Mouse (Mus musculus): ENCODE data around the gene Mus81. TPM values are rescaled to one million over a fixed set of nuclear protein-coding genes. Genes with fewer than 3 reads are reported as not detected.

Mus81 gene
- 35.6 and 36.3 TPM in 2 replicates for polyA plus RNA-seq (2015; fragmentation: Nextera tagmentation; extraction: Ambion mirVana)

DNA sequence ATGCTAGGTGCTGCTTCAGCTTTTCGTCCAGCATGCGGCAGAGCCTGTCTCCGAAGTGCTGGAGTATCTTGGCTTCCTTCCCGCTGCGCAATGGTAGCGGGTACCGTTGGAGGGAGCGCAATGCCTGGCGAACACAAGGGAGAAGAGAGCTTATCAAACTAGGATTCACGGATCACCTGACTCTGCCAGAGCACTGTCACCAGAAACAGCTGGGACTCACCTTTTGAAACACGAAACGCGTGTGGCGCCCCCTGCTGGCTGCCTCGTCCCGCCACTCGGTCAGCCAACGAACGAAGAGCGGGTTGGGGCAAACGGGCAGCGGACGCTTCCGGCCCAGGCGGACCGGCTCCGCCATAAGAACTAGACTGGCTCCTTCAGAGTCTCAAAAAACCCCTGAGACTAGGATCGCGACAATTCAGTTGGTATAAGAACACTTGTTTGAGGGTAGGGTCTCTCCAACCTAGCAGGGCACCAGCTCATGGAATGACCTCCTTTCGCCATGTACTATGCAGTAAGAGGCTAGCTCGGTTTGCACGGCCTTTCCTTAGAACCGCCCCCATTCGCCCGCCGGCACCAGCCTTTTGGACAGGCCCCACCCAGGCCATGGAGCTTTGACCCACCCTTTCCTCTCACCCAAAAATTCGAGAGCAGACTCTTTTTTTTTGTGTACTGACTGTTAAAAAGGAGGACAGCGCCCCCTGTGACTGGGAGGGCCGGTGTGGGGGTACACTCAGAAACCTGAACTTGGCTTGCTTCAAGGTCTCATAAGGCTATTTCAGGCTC lies at the start of gene Mus81:
TSS of gene Mus81 (minus strand) at position 635 of the 783 bp plus-strand sequence.
- Histone ChIP-seq H3K4me1 (peaks cover 30% of the 10 kb centered on the region), H3K27me3 (replicated peaks) (no peaks in the 10 kb centered on the region), H3K9me3 (no peaks in the 10 kb centered on the region), H3K27ac (peak within 1 kb of the TSS; percentile 100), H3K4me3 (replicated peaks) (peak within 1 kb of the TSS; percentile 63), H3K36me3 (peaks cover 25% of the 10 kb centered on the region), H3K9ac (peak within 1 kb of the TSS; percentile 58), H3K4me2 (peak within 1 kb of the TSS; percentile 90)
- under 1% methylated on average over 39 of the region's 39 CpGs for WGBS
- peak; percentile 76 for ATAC-seq (ENCODE audit: insufficient read depth, low FRiP score, low read depth)

DNA sequence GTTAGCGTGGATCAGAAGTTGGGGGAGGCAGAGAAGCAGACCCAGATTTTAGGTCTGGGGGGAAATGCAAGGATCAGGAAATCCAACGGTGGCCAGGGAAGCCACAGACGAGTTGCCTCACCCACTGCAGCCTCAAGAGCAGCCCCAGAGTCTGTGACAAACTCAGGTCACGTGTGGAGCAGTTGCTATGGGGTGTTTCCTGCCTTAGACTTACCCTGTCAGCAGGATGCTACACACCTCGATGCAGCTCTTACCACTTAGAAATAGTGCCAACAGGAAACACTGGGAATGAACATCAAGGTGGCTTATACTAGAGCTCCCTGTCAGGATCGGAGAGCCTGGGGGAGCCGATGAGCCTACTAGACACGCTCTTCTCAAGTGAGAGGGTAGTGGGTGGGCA lies 44.3 kb upstream of the Mus81 start:
- Histone ChIP-seq H3K4me1 (peaks cover 7% of the 10 kb centered on the region), H3K27me3 (replicated peaks) (no peaks in the 10 kb centered on the region), H3K9me3 (no peaks in the 10 kb centered on the region), H3K9ac (no peak overlapping the region), H3K27ac (no peak overlapping the region), H3K4me2 (no peak overlapping the region), H3K36me3 (no peaks in the 10 kb centered on the region), H3K4me3 (replicated peaks) (no peak overlapping the region)
- 63% methylated on average over 8 of the region's 8 CpGs for WGBS
- no peak for ATAC-seq (ENCODE audit: insufficient read depth, low FRiP score, low read depth)

DNA sequence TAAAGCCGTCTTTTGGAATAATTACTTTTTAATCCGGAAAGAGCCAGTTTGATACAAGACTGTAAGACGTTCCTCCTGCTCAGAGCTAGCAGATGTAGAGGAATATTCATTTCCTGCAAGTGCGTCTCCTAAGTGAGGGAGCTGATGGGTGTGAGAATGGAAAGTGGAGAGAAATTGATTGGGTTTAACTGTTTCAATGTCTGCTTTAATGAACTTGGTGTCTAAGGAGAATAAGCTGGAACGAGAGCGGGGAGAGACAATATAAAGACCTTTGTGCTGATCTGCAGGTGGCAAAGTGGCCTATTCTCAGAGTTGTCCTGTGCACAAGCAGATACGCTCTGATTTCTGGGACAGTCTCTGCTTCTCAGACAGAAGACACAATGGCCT lies 41.9 kb upstream of the Mus81 start:
- Histone ChIP-seq H3K4me1 (peaks cover 7% of the 10 kb centered on the region), H3K4me2 (peak overlapping the region; percentile 54; the same call in 1 of the 2 replicates), H3K4me3 (replicated peaks) (no peak overlapping the region; the same call in 1 of the 2 replicates), H3K9ac (no peak overlapping the region), H3K27ac (peak overlapping the region; percentile 95), H3K27me3 (replicated peaks) (no peaks in the 10 kb centered on the region), H3K9me3 (no peaks in the 10 kb centered on the region), H3K36me3 (no peaks in the 10 kb centered on the region)
- ATAC-seq (ENCODE audit: insufficient read depth, low FRiP score, low read depth) = no peak
- WGBS = 47% methylated on average over 7 of the region's 7 CpGs

DNA sequence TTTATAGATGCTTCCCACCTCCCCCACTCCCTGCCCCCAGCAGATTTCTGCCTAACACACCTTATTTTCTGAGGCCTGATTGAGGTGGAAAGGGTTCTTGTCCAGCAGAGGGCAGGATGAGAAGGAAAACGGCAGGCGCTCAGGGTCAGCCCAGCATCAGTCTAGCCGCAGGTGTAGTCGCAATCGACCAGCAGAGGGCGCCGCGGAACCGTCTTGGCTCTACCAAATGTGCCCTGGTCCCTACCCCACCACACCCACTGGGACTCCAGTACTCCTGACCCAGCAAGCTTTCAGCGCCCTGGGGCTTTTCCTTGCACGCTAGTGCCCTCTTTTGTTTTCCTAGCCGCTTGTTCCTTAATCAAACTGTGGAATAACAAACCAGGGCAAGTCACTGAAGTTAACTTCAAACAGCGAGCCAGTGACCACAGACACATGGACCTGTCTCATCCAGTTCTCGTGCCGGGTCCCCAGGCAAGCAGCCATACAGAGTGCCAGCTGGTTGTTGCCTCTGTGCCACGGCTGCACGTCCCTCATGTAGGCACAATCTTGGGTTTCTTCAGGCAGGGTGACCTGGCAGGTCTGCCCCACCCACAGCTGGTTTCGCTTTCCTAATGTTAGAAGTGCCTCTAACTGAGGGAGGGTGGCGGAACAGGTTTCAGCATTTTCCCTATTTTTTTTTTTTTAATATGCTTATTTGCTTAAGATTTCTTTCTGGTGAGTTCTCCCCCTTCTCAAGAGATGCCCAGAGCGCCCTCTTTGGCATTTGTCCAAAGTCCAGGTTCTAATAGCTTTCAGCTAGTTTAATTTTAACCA lies 41.3 kb upstream of the Mus81 start:
- H3K9ac ChIP-seq = no peak overlapping the region

DNA sequence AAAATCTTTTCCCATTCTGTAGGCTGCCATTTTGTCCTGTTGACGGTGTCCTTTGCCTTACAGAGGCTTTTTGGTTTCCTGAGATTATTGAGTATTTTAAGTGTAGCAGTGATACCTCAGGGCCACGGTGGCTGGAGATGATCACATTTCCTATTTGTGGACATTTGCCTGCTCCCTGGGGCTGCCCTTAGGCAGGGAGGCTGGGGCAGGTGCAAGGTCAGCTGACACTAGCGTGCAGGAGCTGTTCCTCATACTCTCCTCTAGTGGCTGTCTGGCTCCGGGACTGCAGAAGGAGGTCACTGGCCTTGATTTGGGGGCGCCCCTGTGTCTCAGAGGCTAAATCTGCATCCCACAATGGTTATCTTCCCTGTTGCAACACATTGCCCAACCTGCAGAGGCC lies 37.0 kb upstream of the Mus81 start:
- H3K4me3 ChIP-seq (replicated peaks) = no peak overlapping the region
- no peaks in the 10 kb centered on the region for H3K27me3 ChIP-seq (replicated peaks)
- no peak overlapping the region for H3K9ac ChIP-seq
- peaks cover 5% of the 10 kb centered on the region for H3K4me1 ChIP-seq
- no peak overlapping the region for H3K4me2 ChIP-seq
- WGBS = 74% methylated on average over 5 of the region's 5 CpGs
- no peaks in the 10 kb centered on the region for H3K36me3 ChIP-seq
- no peak for ATAC-seq (ENCODE audit: insufficient read depth, low FRiP score, low read depth)
- H3K27ac ChIP-seq = no peak overlapping the region
- H3K9me3 ChIP-seq = no peaks in the 10 kb centered on the region

More for the DNA sequence above, 41.3 kb upstream of the Mus81 start:
- WGBS = 15% methylated on average over 20 of the region's 20 CpGs
- peak overlapping the region; percentile 54 for H3K4me2 ChIP-seq
- peaks cover 7% of the 10 kb centered on the region for H3K4me1 ChIP-seq
- H3K27ac ChIP-seq = peak overlapping the region; percentile 95
- no peaks in the 10 kb centered on the region for H3K9me3 ChIP-seq
- no peaks in the 10 kb centered on the region for H3K36me3 ChIP-seq
- ATAC-seq (ENCODE audit: insufficient read depth, low FRiP score, low read depth) = peak; percentile 92
- H3K27me3 ChIP-seq (replicated peaks) = no peaks in the 10 kb centered on the region
- peak overlapping the region; percentile 24 for H3K4me3 ChIP-seq (replicated peaks)

DNA sequence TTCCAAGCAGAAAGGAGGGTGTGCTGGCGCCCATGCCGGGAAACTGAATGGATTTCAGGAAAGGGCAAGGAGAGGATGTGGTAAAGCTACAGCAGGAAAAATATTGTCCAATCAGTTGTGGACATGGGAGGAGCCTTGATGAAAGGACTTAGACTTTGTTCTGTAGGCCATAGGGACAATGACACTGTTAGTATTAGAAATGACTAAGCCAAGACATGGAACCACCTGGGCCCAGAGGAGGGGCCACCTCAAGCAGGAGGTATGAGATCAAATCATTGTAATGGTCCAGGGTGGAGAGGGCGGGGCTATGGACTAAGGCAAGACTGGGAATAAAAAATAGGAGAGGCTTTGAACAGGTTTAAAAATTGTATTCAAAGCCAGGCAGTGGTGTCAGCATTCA lies 30.5 kb upstream of the Mus81 start:
- no peak overlapping the region for H3K9ac ChIP-seq
- WGBS = 91% methylated on average over 3 of the region's 3 CpGs
- H3K4me1 ChIP-seq = no peaks in the 10 kb centered on the region
- no peak overlapping the region for H3K4me3 ChIP-seq (replicated peaks)
- no peak overlapping the region for H3K4me2 ChIP-seq
- H3K36me3 ChIP-seq = no peaks in the 10 kb centered on the region
- ATAC-seq (ENCODE audit: insufficient read depth, low FRiP score, low read depth) = no peak
- H3K27ac ChIP-seq = no peak overlapping the region
- H3K9me3 ChIP-seq = no peaks in the 10 kb centered on the region
- H3K27me3 ChIP-seq (replicated peaks) = no peaks in the 10 kb centered on the region

DNA sequence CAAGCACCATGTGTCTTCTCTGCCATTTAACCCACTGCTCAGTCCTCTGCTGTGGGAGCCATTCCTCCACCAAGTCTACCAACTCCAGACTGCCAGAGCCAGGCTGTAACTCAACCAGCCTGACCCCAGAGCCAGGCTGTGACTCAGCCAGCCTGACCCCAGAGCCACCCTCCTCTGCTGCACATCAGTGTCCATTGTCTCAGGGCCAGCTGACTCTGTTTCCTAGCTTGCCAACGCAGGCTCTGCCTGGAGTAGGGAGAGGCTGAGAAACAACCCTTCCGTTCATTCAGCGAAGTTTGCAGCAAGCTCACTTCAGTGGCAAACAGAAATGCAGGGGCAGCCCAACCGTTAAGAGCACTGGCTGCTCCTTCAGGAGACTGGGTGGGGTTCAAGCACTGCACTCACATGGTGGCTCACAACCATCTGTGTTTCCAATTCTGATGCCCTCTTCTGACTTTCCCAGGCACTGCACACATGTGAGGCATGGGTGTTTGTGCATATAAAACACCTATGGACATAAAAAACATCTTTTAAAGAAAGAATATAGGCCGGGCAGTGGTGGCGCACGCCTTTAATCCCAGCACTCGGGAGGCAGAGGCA lies 28.8 kb upstream of the Mus81 start:
- Histone ChIP-seq H3K27me3 (replicated peaks) (no peaks in the 10 kb centered on the region), H3K27ac (no peak overlapping the region), H3K4me2 (no peak overlapping the region), H3K4me3 (replicated peaks) (no peak overlapping the region), H3K9ac (no peak overlapping the region), H3K36me3 (no peaks in the 10 kb centered on the region), H3K4me1 (no peaks in the 10 kb centered on the region), H3K9me3 (no peaks in the 10 kb centered on the region)
- ATAC-seq (ENCODE audit: insufficient read depth, low FRiP score, low read depth) = no peak
- WGBS = 76% methylated on average over 8 of the region's 8 CpGs

DNA sequence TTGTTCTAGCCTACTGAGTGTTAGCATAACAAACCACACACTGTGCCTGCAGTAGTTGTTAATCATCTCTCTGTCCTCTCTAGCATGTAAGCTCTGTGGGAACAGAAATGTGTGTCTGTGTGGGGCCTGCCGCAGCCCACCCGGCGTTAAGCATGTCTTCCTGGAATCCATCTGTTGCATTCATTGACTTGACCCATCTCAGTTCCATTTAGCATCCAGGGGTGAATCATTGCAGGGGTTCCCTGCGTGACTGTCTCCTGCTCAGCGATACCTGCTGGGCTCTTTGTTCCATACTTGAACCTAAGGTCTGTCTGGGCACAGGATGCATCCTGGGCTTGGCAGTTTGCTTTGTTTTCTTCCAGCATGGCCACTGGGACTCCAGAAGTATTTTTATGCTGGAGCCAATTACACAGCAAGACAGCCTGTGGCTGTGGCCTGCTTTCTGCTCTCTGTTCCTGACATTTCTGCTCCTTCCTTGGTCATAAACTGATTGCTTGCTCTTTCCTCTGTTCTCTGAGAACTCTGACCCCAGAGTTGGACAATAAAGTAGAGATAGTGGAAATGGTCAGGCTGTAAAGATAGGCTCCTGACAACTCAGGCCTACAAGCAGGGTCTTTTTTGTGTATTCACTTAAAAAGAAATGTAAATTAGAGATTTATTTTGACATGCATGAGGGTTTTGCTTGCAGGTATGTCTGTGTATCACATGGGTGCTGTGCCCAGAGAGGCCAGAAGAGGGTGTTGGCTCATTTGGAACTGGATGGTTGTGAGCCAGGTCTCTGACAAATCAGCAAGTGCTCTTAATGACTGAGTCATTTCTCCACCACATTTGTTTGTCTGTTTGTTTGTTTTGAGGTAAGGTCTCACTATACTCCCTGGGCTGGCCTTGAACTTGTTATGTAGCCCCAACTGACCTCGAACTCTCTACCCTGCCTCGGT lies 27.9 kb upstream of the Mus81 start:
- no peak for ATAC-seq (ENCODE audit: insufficient read depth, low FRiP score, low read depth)
- H3K27ac ChIP-seq = no peak overlapping the region
- H3K4me1 ChIP-seq = peaks cover 2% of the 10 kb centered on the region; the same call in 1 of the 2 replicates
- H3K36me3 ChIP-seq = no peaks in the 10 kb centered on the region
- H3K9me3 ChIP-seq = no peaks in the 10 kb centered on the region
- H3K9ac ChIP-seq = no peak overlapping the region
- no peak overlapping the region for H3K4me2 ChIP-seq
- WGBS = 80% methylated on average over 7 of the region's 7 CpGs
- H3K27me3 ChIP-seq (replicated peaks) = no peaks in the 10 kb centered on the region
- H3K4me3 ChIP-seq (replicated peaks) = no peak overlapping the region

DNA sequence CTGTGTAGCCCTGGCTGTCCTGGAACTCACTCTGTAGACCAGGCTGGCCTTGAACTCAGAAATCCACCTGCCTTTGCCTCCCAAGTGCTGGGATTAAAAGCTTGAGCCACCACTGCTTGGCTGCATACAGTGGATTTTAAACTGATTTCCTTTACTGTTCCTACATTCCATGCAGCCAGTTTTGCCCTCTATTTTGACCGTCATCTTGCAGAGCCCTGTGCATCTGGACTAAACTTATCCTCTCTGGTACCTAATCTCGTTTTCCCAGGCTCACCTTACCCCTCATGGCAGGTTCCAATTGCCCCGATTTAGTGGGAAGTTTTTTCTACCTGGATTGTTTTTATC lies 24.8 kb upstream of the Mus81 start:
- no peaks in the 10 kb centered on the region for H3K27me3 ChIP-seq (replicated peaks)
- no peak overlapping the region for H3K9ac ChIP-seq
- H3K36me3 ChIP-seq = no peaks in the 10 kb centered on the region
- H3K27ac ChIP-seq = no peak overlapping the region
- peaks cover 12% of the 10 kb centered on the region; the same call in 1 of the 2 replicates for H3K4me1 ChIP-seq
- H3K4me2 ChIP-seq = no peak overlapping the region
- no peak for ATAC-seq (ENCODE audit: insufficient read depth, low FRiP score, low read depth)
- no peak overlapping the region for H3K4me3 ChIP-seq (replicated peaks)
- no peaks in the 10 kb centered on the region for H3K9me3 ChIP-seq
- 79% methylated on average over 3 of the region's 3 CpGs for WGBS

DNA sequence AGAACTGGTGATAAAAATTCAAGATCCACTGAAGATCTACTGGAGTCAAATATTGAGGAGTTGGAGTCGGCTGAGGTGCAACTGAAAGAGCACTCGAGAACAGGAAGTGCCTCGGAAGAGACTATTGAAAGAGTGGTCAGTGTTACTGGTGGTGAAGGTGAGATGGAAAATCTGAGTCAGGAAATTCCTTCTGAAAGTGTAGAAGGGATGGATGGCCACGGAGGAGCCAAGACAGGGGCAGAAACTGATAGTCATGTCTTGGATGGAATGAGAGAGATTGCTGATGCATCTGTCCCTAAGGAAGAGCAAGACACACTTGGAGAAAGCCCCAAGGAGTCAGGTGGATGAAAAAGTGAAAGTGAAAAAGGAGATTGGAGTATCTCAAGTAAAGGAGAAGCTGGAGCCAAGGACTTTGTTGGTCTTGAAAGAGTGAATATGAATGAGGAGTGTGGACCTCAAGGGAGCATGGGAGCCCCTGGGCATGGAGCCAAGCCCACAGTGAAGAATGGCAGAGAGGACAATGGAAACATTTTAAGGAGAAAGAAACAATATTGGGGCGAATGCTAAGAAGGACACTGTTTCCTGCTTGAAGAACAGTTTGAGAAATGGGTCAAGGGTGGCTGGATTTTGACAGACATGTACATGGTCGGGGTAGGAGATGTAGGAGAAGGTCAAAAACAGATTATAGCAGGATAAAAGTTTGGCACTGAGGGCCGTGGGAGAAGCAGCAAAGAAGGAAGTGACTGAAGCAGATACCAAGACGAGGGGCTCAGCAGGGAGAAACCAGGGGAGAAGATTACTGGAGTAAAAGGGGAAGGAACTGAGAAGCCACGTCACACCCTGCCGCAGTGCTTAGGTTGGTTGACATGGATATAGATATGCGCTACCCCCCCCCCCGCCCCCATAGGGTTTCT lies 24.1 kb upstream of the Mus81 start:
- peak overlapping the region; percentile 14 for H3K4me2 ChIP-seq
- ATAC-seq (ENCODE audit: insufficient read depth, low FRiP score, low read depth) = no peak
- WGBS = 73% methylated on average over 12 of the region's 12 CpGs
- H3K27me3 ChIP-seq (replicated peaks) = no peaks in the 10 kb centered on the region
- peaks cover 12% of the 10 kb centered on the region; the same call in 1 of the 2 replicates for H3K4me1 ChIP-seq
- H3K4me3 ChIP-seq (replicated peaks) = no peak overlapping the region
- H3K27ac ChIP-seq = peak overlapping the region; percentile 31; the same call in 1 of the 2 replicates
- H3K9ac ChIP-seq = no peak overlapping the region
- H3K36me3 ChIP-seq = no peaks in the 10 kb centered on the region
- no peaks in the 10 kb centered on the region for H3K9me3 ChIP-seq
